Mouse (Mus musculus) olfactory bulb, adult 2 months (tissue): ENCODE measurements around the gene Acads. TPM values are rescaled to one million over a fixed set of nuclear protein-coding genes. Genes with fewer than 3 reads are reported as not detected.

Experiments
- H3K27ac ChIP-seq: fragments of 200-500 bp; 2 replicates; pipeline ENCODE4 v1.5.1; 2012; ENCODE audit warnings: low read depth, low read length; ENCODE audit not compliant: insufficient read depth
- H3K4me1 ChIP-seq: fragments of 200-500 bp; 2 replicates; pipeline ENCODE4 v1.6.1; 2012; ENCODE audit warnings: low read length; ENCODE audit not compliant: control insufficient read depth, insufficient read depth
- H3K4me3 ChIP-seq: fragments of 200-500 bp; 2 replicates; pipeline ENCODE4 v1.5.1; 2012; ENCODE audit warnings: mild to moderate bottlenecking, low read depth, low read length, moderate library complexity; ENCODE audit not compliant: insufficient read depth
- CTCF ChIP-seq: fragments of 200-500 bp; IDR thresholded peaks from 2 replicates; pipeline ENCODE4 v1.5.1; 2012; ENCODE audit warnings: low read depth, mild to moderate bottlenecking, low read length, moderate library complexity; ENCODE audit not compliant: insufficient read depth
- POLR2A ChIP-seq: fragments of 200-500 bp; IDR thresholded peaks from 2 replicates; pipeline ENCODE4 v1.6.1; 2012; ENCODE audit warnings: mild to moderate bottlenecking, low read depth, low read length, moderate library complexity; ENCODE audit not compliant: insufficient read depth
- WGBS: fragments of 180-500 bp; shearing (Covaris S2); methylation state at CpG from one replicate; pipeline ENCODE4 v1.1.7; 2018; 5-methylcytosine and 5-hydroxymethylcytosine counted together
- polyA plus RNA-seq: library from polyadenylated mRNA; stranded (reverse); fragments of >200 nt; gene quantifications from 2 replicates; pipeline ENCODE4 v1.2.4, GENCODE M21; 2012; ENCODE audit warnings: low replicate concordance; ENCODE audit not compliant: missing spikeins, insufficient read depth, insufficient read length

Gene Acads
- polyA plus RNA-seq, 1 experiment = not detected

GRCm38 (mm10) chr5:115143552-115143951 is 24.4 kb upstream of the Acads start:
- no peak overlapping the region for H3K27ac ChIP-seq
- TF ChIP-seq CTCF = no peak
- TF ChIP-seq POLR2A = no peak
- 53% methylated on average over 10 of the region's 10 CpGs for WGBS
- H3K4me3 ChIP-seq = no peak overlapping the region
- peaks cover 29% of the 10 kb centered on the region for H3K4me1 ChIP-seq

- 88% methylated on average over 9 of the region's 9 CpGs for WGBS
- TF ChIP-seq POLR2A = no peak
- TF ChIP-seq CTCF = no peak
- H3K4me1 ChIP-seq = peaks cover 29% of the 10 kb centered on the region
- no peak overlapping the region for H3K4me3 ChIP-seq
- no peak overlapping the region for H3K27ac ChIP-seq
Observed at GRCm38 (mm10) chr5:115142166-115142697, 23.1 kb upstream of the Acads start.

- 74% methylated on average over 3 of the region's 3 CpGs for WGBS
- Histone ChIP-seq H3K4me3 (no peak overlapping the region), H3K4me1 (peaks cover 25% of the 10 kb centered on the region), H3K27ac (no peak overlapping the region)
- TF ChIP-seq POLR2A = no peak
- no peak for TF ChIP-seq CTCF
Observed at GRCm38 (mm10) chr5:115140726-115141125, 21.6 kb upstream of the Acads start.

- no peak overlapping the region for H3K4me3 ChIP-seq
- 87% methylated on average over 4 of the region's 4 CpGs for WGBS
- no peak overlapping the region for H3K27ac ChIP-seq
- TF ChIP-seq POLR2A (no peak), CTCF (no peak)
- peaks cover 12% of the 10 kb centered on the region for H3K4me1 ChIP-seq
Observed at GRCm38 (mm10) chr5:115139124-115139523, 20.0 kb upstream of the Acads start.

GRCm38 (mm10) chr5:115134234-115135165 is 15.4 kb upstream of the Acads start, which contains the start of gene Unc119b:
Gene Unc119b (minus strand): TSS chr5:115134975.
- Histone ChIP-seq H3K4me1 (peaks cover 11% of the 10 kb centered on the region), H3K4me3 (peak within 1 kb of the TSS; percentile 75), H3K27ac (no peak within 1 kb of the TSS)
- TF ChIP-seq POLR2A = peak; percentile 76
- TF ChIP-seq CTCF = no peak
- WGBS = under 1% methylated on average over 79 of the region's 81 CpGs

GRCm38 (mm10) chr5:115133358-115134066 is 14.4 kb upstream of the Acads start:
- WGBS = 41% methylated on average over 6 of the region's 6 CpGs
- TF ChIP-seq CTCF (no peak), POLR2A (no peak)
- Histone ChIP-seq H3K27ac (no peak overlapping the region), H3K4me3 (peak overlapping the region; percentile 75), H3K4me1 (peaks cover 11% of the 10 kb centered on the region)

- H3K4me3 ChIP-seq = no peak overlapping the region
- WGBS = 89% methylated on average over 8 of the region's 8 CpGs
- H3K4me1 ChIP-seq = peaks cover 11% of the 10 kb centered on the region
- no peak overlapping the region for H3K27ac ChIP-seq
- no peak for TF ChIP-seq CTCF
- TF ChIP-seq POLR2A = no peak
Observed at GRCm38 (mm10) chr5:115132465-115132864, 13.3 kb upstream of the Acads start.

- WGBS = 81% methylated on average over 6 of the region's 6 CpGs
- no peak overlapping the region for H3K27ac ChIP-seq
- H3K4me3 ChIP-seq = no peak overlapping the region
- TF ChIP-seq POLR2A (no peak), CTCF (no peak)
- H3K4me1 ChIP-seq = peaks cover 24% of the 10 kb centered on the region
Observed at GRCm38 (mm10) chr5:115129328-115129727, 10.2 kb upstream of the Acads start.

GRCm38 (mm10) chr5:115127421-115128179 is 8.5 kb upstream of the Acads start:
- Histone ChIP-seq H3K4me1 (peaks cover 15% of the 10 kb centered on the region), H3K4me3 (no peak overlapping the region), H3K27ac (no peak overlapping the region)
- TF ChIP-seq CTCF (no peak), POLR2A (no peak)
- WGBS = 92% methylated on average over 22 of the region's 22 CpGs
